Mouse (Mus musculus): ENCODE results near the gene Kctd12.

GRCm38 (mm10) chr14:102975865-102976264 is 6.6 kb downstream of the Kctd12 start:
- no peak for TF ChIP-seq CTCF (IDR thresholded peaks at IDR 0.05; ENCODE audit: extremely low read depth, insufficient read length, insufficient replicate concordance, low read depth, low read length)
- no peak for TF ChIP-seq POLR2A (IDR thresholded peaks at IDR 0.05; ENCODE audit: low read depth, low read length)
